Mouse (Mus musculus) E14TG2a.4 (cell line): ENCODE measurements around the gene Nod1.

ENCODE experiments used
- H3K27me3 ChIP-seq: 2 replicates; pipeline ENCODE4 v1.6.1; 2014; ENCODE audit warnings: low read length, control low read depth; ENCODE audit not compliant: insufficient read depth
- H3K36me3 ChIP-seq: 2 replicates; pipeline ENCODE4 v1.6.1; 2014; ENCODE audit warnings: low read length, control low read depth; ENCODE audit not compliant: insufficient read depth
- H3K4me1 ChIP-seq: replicated peaks from 2 replicates; pipeline ENCODE4 v1.6.1; 2014; ENCODE audit warnings: low read depth, low read length, control low read depth
- H3K4me3 ChIP-seq: replicated peaks from 2 replicates; pipeline ENCODE4 v1.5.1; 2014; ENCODE audit warnings: mild to moderate bottlenecking, low read length
- H3K9me3 ChIP-seq: 2 replicates; pipeline ENCODE4 v1.6.1; 2014; ENCODE audit warnings: low read length, control low read depth
- CTCF ChIP-seq: conservative IDR thresholded peaks from 2 replicates; pipeline ENCODE4 v1.5.1; 2014; ENCODE audit warnings: low read length
- NANOG ChIP-seq: IDR thresholded peaks from 2 replicates; pipeline ENCODE4 v1.6.1; 2014; ENCODE audit warnings: borderline replicate concordance, low read length, mixed read lengths
- POU5F1 ChIP-seq: IDR thresholded peaks from 2 replicates; pipeline ENCODE4 v1.6.1; 2014; ENCODE audit warnings: low read length, borderline replicate concordance

Nod1 gene

GRCm38 (mm10) chr6:54877651-54878050, 94.8 kb downstream of the Nod1 start:
- Histone ChIP-seq H3K27me3 (no peaks in the 10 kb centered on the region), H3K9me3 (no peaks in the 10 kb centered on the region), H3K4me3 (no peak overlapping the region), H3K4me1 (peaks cover 17% of the 10 kb centered on the region), H3K36me3 (peaks cover 40% of the 10 kb centered on the region)
- no peak for TF ChIP-seq POU5F1
- TF ChIP-seq NANOG, result no peak
- TF ChIP-seq CTCF, result no peak

GRCm38 (mm10) chr6:54876782-54877181, 95.6 kb downstream of the Nod1 start:
- H3K36me3 ChIP-seq, result peaks cover 37% of the 10 kb centered on the region
- H3K4me1 ChIP-seq, result peaks cover 17% of the 10 kb centered on the region
- no peaks in the 10 kb centered on the region for H3K27me3 ChIP-seq
- TF ChIP-seq CTCF, result no peak
- TF ChIP-seq NANOG, result no peak
- no peak for TF ChIP-seq POU5F1
- no peaks in the 10 kb centered on the region for H3K9me3 ChIP-seq
- H3K4me3 ChIP-seq, result no peak overlapping the region
